Mouse (Mus musculus): ENCODE measurements around the gene Lrrc29. TPM values are rescaled to one million over a fixed set of nuclear protein-coding genes. Genes with fewer than 3 reads are reported as not detected.
A peak's percentile ranks its signal among the peaks of the same experiment; 100 is the strongest.

The Lrrc29 gene
- polyA plus RNA-seq, 1 experiment = 13.2 TPM

DNA sequence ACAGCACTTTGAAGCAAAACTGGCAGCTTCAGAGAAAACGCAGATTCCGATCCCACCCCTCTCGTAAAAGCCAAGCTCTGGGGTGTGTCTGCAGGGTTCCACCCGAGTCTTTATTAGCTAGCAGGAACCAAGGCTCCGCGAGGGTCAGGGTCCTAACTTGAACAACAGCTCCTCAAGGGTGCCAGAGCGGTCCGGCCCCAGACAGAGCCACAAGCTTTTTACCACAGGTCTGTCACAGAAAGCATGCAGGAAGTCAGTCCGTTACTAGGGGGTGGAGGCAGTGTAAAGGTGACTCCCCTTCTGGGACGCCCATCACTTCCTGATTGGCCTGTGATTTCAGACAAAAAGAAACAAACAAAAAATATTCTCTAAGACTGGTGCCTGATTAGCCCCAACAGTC is 61.0 kb downstream of the Lrrc29 start:
- WGBS = 6% methylated on average over 10 of the region's 10 CpGs
- peak; percentile 15; the same call in 1 of the 2 replicates for TF ChIP-seq POLR2A (IDR thresholded peaks at IDR 0.05; ENCODE audit: borderline replicate concordance, extremely low read depth, low read depth, low read length)
- no peak for TF ChIP-seq CTCF (IDR thresholded peaks at IDR 0.05; ENCODE audit: insufficient read depth, low read length)
- peak; percentile 32 for DNase-seq
- Histone ChIP-seq H3K4me1 (ENCODE audit: control insufficient read depth, insufficient read depth, low read length) (peaks cover 10% of the 10 kb centered on the region), H3K4me3 (replicated peaks; ENCODE audit: extremely low read depth, low read depth, low read length) (peak overlapping the region; percentile 49)

DNA sequence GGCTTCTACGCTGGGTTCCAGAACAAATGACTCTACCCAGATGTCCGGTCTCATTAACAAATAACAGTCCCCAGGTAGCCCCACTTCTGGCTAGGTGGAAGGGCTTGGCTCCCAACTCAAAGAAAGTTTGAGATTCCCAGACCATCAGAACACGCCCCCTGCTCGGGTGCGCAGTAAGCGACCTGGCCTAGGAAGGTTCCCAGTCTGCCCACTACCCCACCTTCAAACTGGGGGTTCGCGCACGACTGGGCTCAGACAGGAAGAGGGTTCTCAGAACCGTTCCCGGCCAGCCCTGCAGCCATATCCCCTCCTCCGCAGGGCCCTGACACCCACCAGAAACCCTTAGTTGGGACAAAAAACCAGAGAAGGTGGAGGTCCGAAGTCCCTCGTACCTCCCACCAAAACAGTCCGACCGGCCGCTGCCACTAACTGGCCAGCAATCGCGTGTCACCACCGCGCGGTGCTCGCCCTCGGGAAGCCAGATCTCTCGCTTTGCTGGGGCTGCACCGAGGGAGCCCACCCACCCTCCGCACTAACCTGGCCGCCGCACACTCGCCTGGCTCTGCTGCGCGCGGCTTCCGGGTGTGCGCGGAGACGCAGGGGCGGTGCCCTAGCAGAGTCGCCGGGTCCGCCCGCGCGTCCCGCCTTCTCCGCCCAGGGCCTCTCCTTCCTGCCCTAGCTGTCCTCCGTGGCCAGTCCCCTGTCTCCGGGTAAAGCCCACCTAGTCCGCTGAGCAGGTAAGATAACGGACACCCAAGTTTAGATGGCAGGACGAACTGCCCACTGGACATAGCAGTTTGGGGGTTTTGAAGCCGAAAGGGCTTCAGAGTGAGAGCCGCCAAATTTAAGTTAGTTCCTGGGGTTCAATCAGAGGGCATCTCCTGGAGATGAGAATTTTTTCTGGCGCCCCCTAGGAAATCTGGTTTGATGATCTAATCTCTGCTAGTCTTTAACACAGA is 61.8 kb downstream of the Lrrc29 start, which contains the start of the genes Tradd and Fbxl8:
Tradd (minus strand) TSS at position 586 of the 959 bp plus-strand sequence.
Fbxl8 (plus strand) TSS at position 625 of the 959 bp plus-strand sequence.
- 2% methylated on average over 54 of the region's 54 CpGs for WGBS
- peaks cover 16% of the 10 kb centered on the region for H3K4me1 ChIP-seq (ENCODE audit: control insufficient read depth, insufficient read depth, low read length)
- H3K4me3 ChIP-seq (replicated peaks; ENCODE audit: extremely low read depth, low read depth, low read length) = peak within 1 kb of the TSS; percentile 79
- no peak for TF ChIP-seq CTCF (IDR thresholded peaks at IDR 0.05; ENCODE audit: insufficient read depth, low read length)
- peak; percentile 76; the same call in 1 of the 2 replicates for TF ChIP-seq POLR2A (IDR thresholded peaks at IDR 0.05; ENCODE audit: borderline replicate concordance, extremely low read depth, low read depth, low read length)
- DNase-seq = peak; percentile 78

GRCm38 (mm10) chr8:105263244-105263912 is 62.7 kb downstream of the Lrrc29 start:
- WGBS = 44% methylated on average over 16 of the region's 16 CpGs
- no peak overlapping the region for H3K4me3 ChIP-seq (replicated peaks; ENCODE audit: extremely low read depth, low read depth, low read length)
- TF ChIP-seq POLR2A (IDR thresholded peaks at IDR 0.05; ENCODE audit: borderline replicate concordance, extremely low read depth, low read depth, low read length) = no peak
- no peak for TF ChIP-seq CTCF (IDR thresholded peaks at IDR 0.05; ENCODE audit: insufficient read depth, low read length)

More at GRCm38 (mm10) chr8:105263244-105263912, 62.7 kb downstream of the Lrrc29 start:
- peaks cover 12% of the 10 kb centered on the region for H3K4me1 ChIP-seq (ENCODE audit: control insufficient read depth, insufficient read depth, low read length)
- DNase-seq = no peak

Other genes starting within 250 kb of the Lrrc29 start
- 0.17 and 0.24 TPM in 2 replicates for gene Ces3b, start 242.5 kb downstream of the Lrrc29 start, polyA plus RNA-seq (2012; rRNA removed)
- not detected in 2 replicates for gene Ces4a, start 194.5 kb downstream of the Lrrc29 start, polyA plus RNA-seq (2012; rRNA removed)
- gene Cbfb, start 155.6 kb downstream of the Lrrc29 start, polyA plus RNA-seq (2012; rRNA removed) = 9.6 and 10.9 TPM in 2 replicates
- gene D230025D16Rik, start 101.1 kb downstream of the Lrrc29 start, polyA plus RNA-seq (2012; rRNA removed) = 56.8 and 64.8 TPM in 2 replicates
- 35.5 and 39.2 TPM in 2 replicates for gene B3gnt9, start 71.1 kb downstream of the Lrrc29 start, polyA plus RNA-seq (2012; rRNA removed)
- gene Tradd, start 61.7 kb downstream of the Lrrc29 start, polyA plus RNA-seq (2012; rRNA removed) = 21.3 and 23.8 TPM in 2 replicates
- gene Fbxl8, start 61.6 kb downstream of the Lrrc29 start, polyA plus RNA-seq (2012; rRNA removed) = 15.5 and 16.8 TPM in 2 replicates
- gene Hsf4, start 56.5 kb downstream of the Lrrc29 start, polyA plus RNA-seq (2012; rRNA removed) = 20.3 and 22.1 TPM in 2 replicates
- 10.7 and 11.8 TPM in 2 replicates for gene Nol3, start 50.1 kb downstream of the Lrrc29 start, polyA plus RNA-seq (2012; rRNA removed)
- gene 4931428F04Rik, start 36.4 kb downstream of the Lrrc29 start, polyA plus RNA-seq (2012; rRNA removed) = 4.2 and 6.0 TPM in 2 replicates
- 49.2 and 57.5 TPM in 2 replicates for gene Exoc3l, start 30.2 kb downstream of the Lrrc29 start, polyA plus RNA-seq (2012; rRNA removed)
- 109 and 127 TPM in 2 replicates for gene E2f4, start 28.6 kb downstream of the Lrrc29 start, polyA plus RNA-seq (2012; rRNA removed)
- gene Elmo3, start 20.7 kb downstream of the Lrrc29 start, polyA plus RNA-seq (2012; rRNA removed) = 39.2 and 50.3 TPM in 2 replicates
- 86.2 and 104 TPM in 2 replicates for gene Tmem208, start 76 bp upstream of the Lrrc29 start, polyA plus RNA-seq (2012; rRNA removed)
- gene Fhod1, start 21.7 kb upstream of the Lrrc29 start, polyA plus RNA-seq (2012; rRNA removed) = 89.2 and 114 TPM in 2 replicates
- gene Slc9a5, start 22.6 kb upstream of the Lrrc29 start, polyA plus RNA-seq (2012; rRNA removed) = 7.4 and 8.1 TPM in 2 replicates
- gene Plekhg4, start 47.0 kb upstream of the Lrrc29 start, polyA plus RNA-seq (2012; rRNA removed) = 0.25 and 0.36 TPM in 2 replicates
- gene Kctd19, start 87.2 kb upstream of the Lrrc29 start, polyA plus RNA-seq (2012; rRNA removed) = 0.27 and 0.32 TPM in 2 replicates
- 5.5 and 7.5 TPM in 2 replicates for gene Lrrc36, start 87.3 kb upstream of the Lrrc29 start, polyA plus RNA-seq (2012; rRNA removed)
- 785 and 816 TPM in 2 replicates for gene Tppp3, start 145.2 kb upstream of the Lrrc29 start, polyA plus RNA-seq (2012; rRNA removed)
- gene Zdhhc1, start 170.6 kb upstream of the Lrrc29 start, polyA plus RNA-seq (2012; rRNA removed) = 130 and 133 TPM in 2 replicates
- gene Hsd11b2, start 192.5 kb upstream of the Lrrc29 start, polyA plus RNA-seq (2012; rRNA removed) = 2.1 and 4.8 TPM in 2 replicates
- gene Atp6v0d1, start 239.8 kb upstream of the Lrrc29 start, polyA plus RNA-seq (2012; rRNA removed) = 101 and 121 TPM in 2 replicates